Mouse (Mus musculus) brain, embryonic 14.5 days (tissue): ENCODE measurements at regions not wholly inside any gene's neighbourhood (a gene's known extent, or its start where the extent isn't known, plus 50 kb on each side); places are given as distances from the start of the nearest gene placed in this dataset.
"Not testable (repeated sequence)": the region's sequence is repeated elsewhere in the genome, so short reads cannot be mapped to it uniquely, and the experiment has no call there.

Source experiments
- CTCF ChIP-seq: fragments of 200-500 bp; IDR thresholded peaks from 2 replicates; pipeline ENCODE4 v1.5.1; 2012; ENCODE audit warnings: inconsistent platforms, mild to moderate bottlenecking, moderate library complexity, borderline replicate concordance; ENCODE audit not compliant: insufficient read depth, insufficient read length; ENCODE audit errors: extremely low read depth
- POLR2A ChIP-seq: fragments of 200-500 bp; IDR thresholded peaks from 2 replicates; pipeline ENCODE4 v1.6.1; 2012; ENCODE audit warnings: mild to moderate bottlenecking, inconsistent platforms, borderline replicate concordance; ENCODE audit not compliant: poor library complexity, insufficient read depth, insufficient read length, severe bottlenecking; ENCODE audit errors: extremely low read depth

DNA sequence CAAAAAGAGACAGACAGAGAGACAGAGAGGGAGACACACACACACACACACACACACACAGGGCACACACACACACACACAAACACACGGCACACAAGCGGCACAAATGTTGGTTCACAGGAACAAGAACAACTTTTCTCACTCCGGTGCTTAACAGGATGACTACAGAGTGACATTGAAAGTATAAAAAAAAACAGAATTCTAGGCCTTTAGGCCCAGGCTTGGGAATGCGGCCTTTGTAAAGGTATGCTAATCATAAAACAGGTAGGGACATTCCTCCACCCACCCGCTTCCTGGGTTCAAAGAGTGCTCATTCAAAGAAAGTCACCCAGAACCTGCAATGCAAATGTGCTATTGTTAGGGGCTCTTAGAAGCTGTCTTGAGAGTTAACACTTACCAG lies 1089.5 kb downstream of the Defb40 start:
- not testable (repeated sequence) for TF ChIP-seq CTCF, POLR2A
